Mouse (Mus musculus) cerebellum, adult (tissue): ENCODE measurements around the gene Ssc4d.

Experiments
- ATAC-seq: cut with Nextera tagmentation; 2 replicates; pipeline ENCODE4 v1.9.2; 2017; ENCODE audit warnings: mild to moderate bottlenecking, moderate library complexity, mixed read lengths; ENCODE audit not compliant: insufficient number of reproducible peaks, low FRiP score, low TSS enrichment

The Ssc4d gene

DNA sequence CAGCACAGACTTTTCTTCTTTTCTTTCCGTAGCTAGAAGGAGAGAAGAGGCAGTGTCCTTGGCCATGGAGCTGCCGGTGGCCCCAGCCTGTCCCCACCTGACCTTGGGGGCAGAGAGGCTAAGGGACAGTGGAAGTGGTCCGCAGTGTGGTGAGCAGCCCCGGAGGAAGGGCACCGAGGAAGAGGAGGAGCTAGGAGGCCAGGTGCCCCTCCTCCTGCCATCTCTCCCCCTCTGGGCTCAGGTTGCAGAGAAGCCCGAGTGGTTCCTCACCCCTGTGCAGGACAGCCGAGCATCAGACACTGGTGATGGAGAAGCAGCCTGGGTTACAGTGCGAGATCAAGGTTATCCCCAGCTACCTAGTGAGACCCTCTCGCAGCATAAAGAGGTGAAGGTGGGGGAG, at the start of gene Ssc4d:
TSS of gene Ssc4d (minus strand) at position 167 of the 400 bp plus-strand sequence.
- ATAC-seq = no peak

DNA sequence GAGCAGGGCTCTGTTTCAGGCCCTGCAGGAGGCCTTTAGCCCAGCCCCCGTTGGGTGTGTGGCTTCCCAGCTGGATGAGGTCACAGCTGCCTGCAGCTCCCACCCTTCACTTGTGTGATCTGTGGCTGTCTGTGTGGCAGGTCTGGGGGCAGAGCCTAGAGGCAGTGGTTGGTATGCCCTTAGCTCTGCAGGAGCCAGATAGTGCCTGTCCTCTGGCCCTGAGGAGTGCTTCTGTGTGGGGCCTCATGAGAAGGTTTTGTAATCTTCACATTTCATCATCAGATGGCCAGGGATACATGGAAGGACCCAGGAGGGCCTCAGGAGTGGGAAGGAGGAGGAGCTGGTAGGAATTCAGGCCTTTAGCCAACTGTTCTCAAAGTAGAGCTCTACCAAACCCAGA, 45.6 kb upstream of the Ssc4d start:
- ATAC-seq = no peak

DNA sequence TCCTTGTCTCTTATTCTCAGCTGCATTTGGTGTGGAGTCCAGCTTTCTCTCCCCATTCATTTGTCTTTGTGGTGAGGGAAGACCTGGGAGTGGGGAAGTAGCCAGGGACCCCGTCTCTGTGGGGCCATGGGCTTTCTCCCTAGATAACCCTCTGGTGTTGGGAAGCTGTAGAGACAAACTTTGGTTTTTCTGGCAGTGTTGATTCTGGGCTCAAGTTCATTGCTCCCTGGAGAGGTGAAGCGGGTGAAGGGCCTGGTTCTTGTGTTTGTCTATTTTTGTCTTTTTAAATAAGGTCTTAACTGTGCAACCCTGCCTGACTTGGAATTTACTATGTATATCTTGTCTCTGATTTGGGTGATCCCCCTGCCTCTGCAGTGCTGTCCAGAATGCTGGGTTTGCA, 44.4 kb upstream of the Ssc4d start:
- no peak for ATAC-seq

- ATAC-seq = no peak
Measured at GRCm38 (mm10) chr5:136017262-136017661, 42.9 kb upstream of the Ssc4d start.

- ATAC-seq = no peak
Measured at GRCm38 (mm10) chr5:136016014-136016876, 41.9 kb upstream of the Ssc4d start.

GRCm38 (mm10) chr5:136015586-136015985, 41.3 kb upstream of the Ssc4d start:
- ATAC-seq = no peak

GRCm38 (mm10) chr5:136014877-136015276, 40.5 kb upstream of the Ssc4d start:
- no peak for ATAC-seq

DNA sequence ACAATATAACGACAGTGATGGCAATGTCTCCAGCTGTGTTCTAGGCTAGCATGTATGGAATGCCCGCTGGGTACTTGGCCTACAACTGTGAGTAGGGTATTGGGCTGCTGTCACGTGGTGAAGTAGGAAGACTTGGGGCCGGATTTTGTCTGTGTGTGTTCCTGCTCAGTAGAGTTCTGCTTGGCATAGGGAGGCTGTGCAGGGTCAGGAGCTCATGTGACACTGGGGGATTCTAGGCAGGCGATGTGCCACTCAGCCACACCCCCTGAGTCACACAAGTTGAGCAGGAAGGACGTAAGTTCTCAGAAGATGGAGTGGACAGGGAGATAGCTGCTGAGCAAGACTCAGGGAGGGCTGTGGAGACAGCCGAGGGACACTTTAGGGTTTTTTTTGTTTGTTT, 33.4 kb upstream of the Ssc4d start:
- ATAC-seq = no peak

GRCm38 (mm10) chr5:136004537-136004936, 30.2 kb upstream of the Ssc4d start:
- ATAC-seq = no peak

DNA sequence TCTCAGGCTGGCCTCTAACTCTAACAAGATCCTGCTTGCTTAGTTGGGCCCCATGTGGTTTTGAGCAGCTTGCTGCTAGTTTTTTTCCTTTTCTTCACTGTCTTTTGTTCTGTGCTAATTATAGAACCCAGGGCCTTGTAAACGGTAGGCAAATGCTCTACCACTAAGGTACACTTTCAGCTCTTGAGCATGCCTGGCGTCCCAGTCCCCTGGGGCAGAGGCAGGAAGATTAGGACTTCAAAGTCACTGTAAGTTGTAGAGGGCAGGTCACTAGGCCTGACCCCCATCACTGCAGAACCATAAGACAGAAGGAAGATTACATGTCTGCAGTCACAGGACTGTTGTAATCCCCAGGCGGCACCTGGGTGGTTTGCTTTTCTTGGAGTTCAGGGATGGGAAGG, 28.4 kb upstream of the Ssc4d start:
- no peak for ATAC-seq

DNA sequence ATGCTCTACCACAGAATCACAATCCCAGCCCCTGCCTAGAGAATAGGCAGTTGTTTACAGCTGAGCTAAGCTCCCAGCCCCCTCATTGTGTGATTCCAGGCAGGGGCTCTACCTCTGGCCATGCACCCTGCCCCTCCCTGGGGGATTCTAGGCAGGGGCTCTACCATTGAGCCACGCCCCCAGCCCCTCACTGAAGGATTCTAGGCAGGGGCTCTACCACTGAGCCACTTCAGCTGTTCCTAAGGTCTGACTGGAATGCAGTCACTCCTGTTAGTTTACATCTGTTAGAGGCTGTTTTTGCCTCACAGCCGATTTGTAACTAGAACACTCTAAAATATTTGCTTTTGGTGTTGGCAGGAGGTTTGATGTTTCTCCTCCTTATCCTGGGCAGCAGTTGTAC, 28.0 kb upstream of the Ssc4d start:
- no peak for ATAC-seq

- no peak for ATAC-seq
Measured at GRCm38 (mm10) chr5:136001222-136001621, 26.9 kb upstream of the Ssc4d start.

DNA sequence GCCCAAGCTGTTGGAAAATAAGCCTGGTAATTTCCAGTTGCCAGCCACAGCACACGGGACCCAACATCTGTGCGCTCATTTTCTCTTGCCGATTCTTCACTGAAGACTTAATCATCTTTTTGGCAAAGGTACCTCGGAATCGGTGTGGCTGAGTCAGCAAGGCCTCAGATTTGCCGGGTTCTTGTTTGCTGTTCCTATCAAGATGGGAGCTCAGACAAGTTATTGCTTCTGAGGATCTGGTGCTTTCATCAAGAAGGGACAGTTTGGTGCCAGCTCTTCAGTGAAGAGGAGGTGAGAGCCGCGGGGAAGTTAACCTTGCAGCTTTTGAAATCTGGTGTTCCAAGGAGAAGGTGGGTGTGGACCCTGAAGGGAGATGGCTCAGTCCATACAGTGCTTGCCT, 21.8 kb upstream of the Ssc4d start:
- no peak for ATAC-seq

DNA sequence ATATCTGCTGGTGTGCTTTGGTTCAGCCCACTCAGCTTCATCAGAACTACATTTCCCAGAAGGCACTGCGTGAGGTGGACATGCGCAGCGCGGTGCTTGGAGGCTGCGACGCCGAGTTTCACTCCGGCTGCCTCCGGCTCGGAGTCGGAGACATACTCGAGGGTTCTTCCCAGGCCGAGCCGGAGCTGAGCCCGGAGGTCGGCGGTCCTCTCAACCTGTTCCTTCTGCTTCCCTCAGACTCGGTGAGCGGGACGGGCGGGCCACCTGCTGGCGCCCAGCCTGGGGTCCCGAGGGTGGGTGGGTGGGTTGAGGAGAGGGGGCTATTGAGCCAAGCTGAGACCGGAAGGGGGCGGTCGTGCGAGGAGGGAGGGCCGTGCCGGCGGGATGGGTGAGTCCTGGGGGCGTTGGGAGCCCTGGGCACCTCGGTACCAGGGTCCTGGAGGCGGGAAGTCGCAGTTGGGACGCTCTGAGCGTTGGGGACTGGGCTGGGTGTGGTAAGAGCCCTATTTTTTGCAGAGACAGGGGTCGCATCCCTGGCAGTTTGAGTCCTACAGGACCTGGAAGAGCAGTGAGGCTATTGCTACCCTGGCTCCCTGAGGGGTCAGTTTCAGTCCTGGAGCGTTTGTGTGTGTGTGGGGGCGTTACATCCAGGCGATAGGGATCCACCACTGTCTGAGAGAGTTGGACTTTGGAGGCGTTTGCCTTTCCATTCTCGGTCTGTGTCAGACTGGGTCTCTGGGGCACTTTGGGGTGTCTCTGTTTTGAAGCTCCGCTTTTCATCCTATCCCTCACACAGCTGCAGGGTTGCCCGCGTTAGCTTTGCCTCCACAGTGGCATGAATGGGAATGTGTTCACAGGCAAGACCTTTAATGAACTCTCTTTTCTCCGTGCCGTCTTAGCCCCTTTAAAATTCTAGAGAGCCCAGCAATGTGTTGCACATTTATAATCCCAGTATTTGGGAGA, 20.7 kb upstream of the Ssc4d start, which contains the start of gene Dtx2:
TSS of gene Dtx2 (plus strand) at position 76 of the 963 bp plus-strand sequence.
- ATAC-seq = peak; percentile 94

GRCm38 (mm10) chr5:135994335-135994724, 20.0 kb upstream of the Ssc4d start:
- no peak for ATAC-seq

GRCm38 (mm10) chr5:135993381-135993965, 19.1 kb upstream of the Ssc4d start:
- no peak for ATAC-seq

- ATAC-seq = no peak
Measured at GRCm38 (mm10) chr5:135990601-135991000, 16.3 kb upstream of the Ssc4d start.

- no peak for ATAC-seq
Measured at GRCm38 (mm10) chr5:135987248-135987647, 12.9 kb upstream of the Ssc4d start.

- ATAC-seq = no peak
Measured at GRCm38 (mm10) chr5:135984546-135985044, 10.3 kb upstream of the Ssc4d start.

DNA sequence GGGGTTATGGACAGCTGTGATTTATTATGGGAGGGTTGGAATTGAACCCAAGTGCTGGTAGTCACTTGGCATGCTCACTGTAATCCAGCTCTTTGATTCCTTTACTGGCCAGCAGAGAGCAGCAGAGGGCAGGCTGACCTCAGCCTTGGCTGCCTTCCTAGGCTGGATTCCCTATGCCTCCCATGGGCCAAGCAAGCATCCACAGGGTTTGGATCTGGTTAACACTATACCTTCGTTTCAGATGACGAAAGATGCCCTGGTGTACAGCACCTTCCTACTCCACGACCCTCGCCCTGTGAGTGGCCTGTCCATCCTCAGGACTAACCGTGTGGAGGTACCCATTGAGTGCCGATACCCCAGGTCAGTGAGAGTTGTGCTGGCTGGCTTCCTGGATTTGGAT, 8.1 kb upstream of the Ssc4d start:
- peak; percentile 52; the same call in 1 of the 2 replicates for ATAC-seq
